In the genomic region with DNA sequence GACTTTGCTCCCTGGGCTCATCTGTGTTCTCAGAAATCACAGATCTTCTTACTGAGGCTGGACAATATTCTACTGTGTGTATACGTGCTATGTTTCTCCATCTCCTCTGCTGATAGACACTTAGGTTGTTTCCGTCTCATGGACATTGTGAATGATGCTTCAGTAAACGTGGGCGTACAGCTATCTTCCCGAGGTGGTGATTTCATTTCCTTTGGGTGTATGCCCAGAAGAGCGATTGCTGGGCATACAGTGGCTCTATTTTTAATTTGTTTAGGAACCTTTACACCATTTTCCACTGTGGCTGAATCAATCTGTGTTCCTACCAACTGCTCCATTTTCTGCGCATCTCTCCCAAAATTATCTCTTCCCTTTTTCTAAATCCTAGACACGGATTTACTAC, we compare ENCODE assay signal across 11 mouse cellular contexts.
DNase-seq lines count a peak whose midpoint lies in the region; ATAC-seq and TF ChIP-seq lines count a peak whose summit lies in the region.
"Had no signal": no experiment of that assay in that cellular context is flagged by ENCODE, and none has a peak within 500 bp of the region (broad histone marks: within the 10 kb centered on the region; RNA-seq: fewer than 3 reads in every experiment).

No protein-coding gene starts in this region.

- TF ChIP-seq CTCF in forebrain, postnatal 0 days (IDR thresholded peaks at IDR 0.05; ENCODE audit: low read depth) = no peak

- 50% methylated on average over 8 of the region's 8 CpGs for WGBS in forebrain, postnatal 0 days
- 68% methylated on average over 8 of the region's 8 CpGs for WGBS in forebrain, embryonic 14.5 days
- WGBS in hindbrain, embryonic 13.5 days = 82% methylated on average over 8 of the region's 8 CpGs

- no peaks in the 10 kb centered on the region for H3K4me1 ChIP-seq in forebrain, postnatal 0 days (ENCODE audit: insufficient read depth)
- no peaks in the 10 kb centered on the region for H3K4me1 ChIP-seq in forebrain, embryonic 14.5 days (ENCODE audit: control insufficient read depth, insufficient read depth, low read length)
- no peaks in the 10 kb centered on the region for H3K4me1 ChIP-seq in hindbrain, embryonic 13.5 days (replicated peaks)
- H3K4me1 ChIP-seq: embryonic facial prominence, embryonic 15.5 days had no signal

- H3K36me3 ChIP-seq in forebrain, postnatal 0 days (ENCODE audit: insufficient read depth) = no peaks in the 10 kb centered on the region
- H3K36me3 ChIP-seq in forebrain, embryonic 14.5 days (ENCODE audit: control insufficient read depth, insufficient read depth, low read length) = no peaks in the 10 kb centered on the region
- H3K36me3 ChIP-seq in hindbrain, embryonic 13.5 days = no peaks in the 10 kb centered on the region
- H3K36me3 ChIP-seq: embryonic facial prominence, embryonic 15.5 days had no signal

- peak; percentile 16 for DNase-seq in forebrain, postnatal 0 days
- DNase-seq in forebrain, embryonic 14.5 days (ENCODE audit: low spot score) = no peak
- DNase-seq in 3T3-L1 (ENCODE audit: low read depth, low spot score) = peak; percentile 90
- peak; percentile 35 for DNase-seq in fibroblast of lung, adult 2 months (ENCODE audit: low read depth)
- peak; percentile 12 to 14 for DNase-seq in layer of hippocampus, postnatal 36 days
- DNase-seq in thymus, postnatal 10 days (ENCODE audit: low spot score in 2 of 2) = no peak
- DNase-seq in kidney, adult 11 months = no peak
- DNase-seq: thymus, adult 18-20 months had no signal

- H3K4me2 ChIP-seq in forebrain, postnatal 0 days (ENCODE audit: low read depth) = no peak overlapping the region
- no peak overlapping the region for H3K4me2 ChIP-seq in forebrain, embryonic 14.5 days (ENCODE audit: low read length)
- H3K4me2 ChIP-seq in hindbrain, embryonic 13.5 days = no peak overlapping the region
- H3K4me2 ChIP-seq: embryonic facial prominence, embryonic 15.5 days had no signal

- no peaks in the 10 kb centered on the region for H3K9me3 ChIP-seq in forebrain, postnatal 0 days (ENCODE audit: low read length)
- H3K9me3 ChIP-seq in forebrain, embryonic 14.5 days (replicated peaks; ENCODE audit: control insufficient read depth, low read length) = no peaks in the 10 kb centered on the region
- no peaks in the 10 kb centered on the region for H3K9me3 ChIP-seq in hindbrain, embryonic 13.5 days
- H3K9me3 ChIP-seq: embryonic facial prominence, embryonic 15.5 days had no signal

- peak; percentile 32; the same call in 1 of the 2 replicates for ATAC-seq in forebrain, postnatal 0 days
- ATAC-seq in forebrain, embryonic 14.5 days = no peak
- no peak for ATAC-seq in hindbrain, embryonic 13.5 days (ENCODE audit: low FRiP score)

- no peak overlapping the region for H3K9ac ChIP-seq in forebrain, postnatal 0 days
- H3K9ac ChIP-seq in forebrain, embryonic 14.5 days (ENCODE audit: low read length) = no peak overlapping the region
- H3K9ac ChIP-seq in hindbrain, embryonic 13.5 days = no peak overlapping the region
- H3K9ac ChIP-seq: embryonic facial prominence, embryonic 15.5 days; liver, embryonic 14.5 days had no signal

- no peak overlapping the region for H3K27ac ChIP-seq in forebrain, postnatal 0 days (ENCODE audit: low read depth, low read length)
- H3K27ac ChIP-seq in forebrain, embryonic 14.5 days (ENCODE audit: low read depth, low read length) = no peak overlapping the region
- no peak overlapping the region for H3K27ac ChIP-seq in hindbrain, embryonic 13.5 days
- H3K27ac ChIP-seq: embryonic facial prominence, embryonic 15.5 days; liver, embryonic 14.5 days had no signal

- H3K4me3 ChIP-seq in forebrain, postnatal 0 days (ENCODE audit: low read depth, low read length) = no peak overlapping the region
- no peak overlapping the region for H3K4me3 ChIP-seq in forebrain, embryonic 14.5 days (ENCODE audit: low read depth, low read length)
- H3K4me3 ChIP-seq in hindbrain, embryonic 13.5 days = no peak overlapping the region
- H3K4me3 ChIP-seq: embryonic facial prominence, embryonic 15.5 days had no signal

- H3K27me3 ChIP-seq in forebrain, postnatal 0 days (ENCODE audit: insufficient read depth, low read length) = no peaks in the 10 kb centered on the region
- H3K27me3 ChIP-seq in forebrain, embryonic 14.5 days (replicated peaks; ENCODE audit: control insufficient read depth, insufficient read depth, low read length) = no peaks in the 10 kb centered on the region
- no peaks in the 10 kb centered on the region for H3K27me3 ChIP-seq in hindbrain, embryonic 13.5 days
- H3K27me3 ChIP-seq: embryonic facial prominence, embryonic 15.5 days had no signal

Comparison
In these comparisons a context has a peak if more than half of its experiments do, and no peak if none do; other contexts are left out.
1. DNase-seq: peak in forebrain, postnatal 0 days (single experiment), 3T3-L1 (single experiment), fibroblast of lung, adult 2 months (single experiment) and layer of hippocampus, postnatal 36 days (2 of 2); none in forebrain, embryonic 14.5 days (single experiment), thymus, postnatal 10 days (0 of 2) and kidney, adult 11 months (single experiment).